Mouse (Mus musculus) c-Kit-positive CD71-positive TER-119-negative erythroid progenitor cells, embryonic 14.5 days (primary cell): ENCODE measurements around the gene Lama5.

ENCODE experiments used
- DNase-seq: peaks from one replicate; pipeline ENCODE4 v3.0.0-alpha.2; 2013; ENCODE audit warnings: low read depth

Lama5 gene

GRCm38 (mm10) chr2:180135414-180135813 is 90.2 kb downstream of the Lama5 start:
- no peak for DNase-seq

GRCm38 (mm10) chr2:180133911-180134310 is 91.7 kb downstream of the Lama5 start:
- no peak for DNase-seq

- no peak for DNase-seq
These were observed 92.4 kb downstream of the Lama5 start for GRCm38 (mm10) chr2:180133231-180133630.

- DNase-seq = no peak
These were observed 98.0 kb downstream of the Lama5 start for GRCm38 (mm10) chr2:180127675-180128074.
